Mouse (Mus musculus) small intestine, adult 2 months (tissue): Measurements from ENCODE around the gene Herc3.

ENCODE experiments used
- CTCF ChIP-seq: fragments of 200-500 bp; IDR thresholded peaks from 2 replicates; pipeline ENCODE4 v1.5.1; 2012; ENCODE audit warnings: low read depth, mild to moderate bottlenecking, control low read depth, inconsistent platforms, low read length, moderate library complexity, mixed read lengths; ENCODE audit not compliant: insufficient replicate concordance, insufficient read length; ENCODE audit errors: extremely low read depth
- POLR2A ChIP-seq: fragments of 200-500 bp; IDR thresholded peaks from 2 replicates; pipeline ENCODE4 v1.6.1; 2012; ENCODE audit warnings: low read depth, mild to moderate bottlenecking, control low read depth, inconsistent platforms, low read length, moderate library complexity

GRCm38 (mm10) chr6:58907336-58907735 is 76.1 kb downstream of the Herc3 start:
- TF ChIP-seq POLR2A, result no peak
- TF ChIP-seq CTCF, result no peak
